Mouse (Mus musculus): ENCODE results near the gene Nobox.

GRCm38 (mm10) chr6:43265363-43266041, 43.9 kb downstream of the Nobox start, which contains the start of gene Arhgef5:
- TF ChIP-seq CTCF (IDR thresholded peaks at IDR 0.05; ENCODE audit: control insufficient read depth, insufficient read depth, low read length) (no peak), POLR2A (IDR thresholded peaks at IDR 0.05; ENCODE audit: borderline replicate concordance, control insufficient read depth, low read depth, low read length) (no peak)
